Mouse (Mus musculus): Measurements from ENCODE around the gene Shprh. TPM values are rescaled to one million over a fixed set of nuclear protein-coding genes. Genes with fewer than 3 reads are reported as not detected.
"Not testable (repeated sequence)": the region's sequence is repeated elsewhere in the genome, so short reads cannot be mapped to it uniquely, and the experiment has no call there.

Gene Shprh
- polyA plus RNA-seq, 1 experiment from 2014 or later = 21.2 TPM

DNA sequence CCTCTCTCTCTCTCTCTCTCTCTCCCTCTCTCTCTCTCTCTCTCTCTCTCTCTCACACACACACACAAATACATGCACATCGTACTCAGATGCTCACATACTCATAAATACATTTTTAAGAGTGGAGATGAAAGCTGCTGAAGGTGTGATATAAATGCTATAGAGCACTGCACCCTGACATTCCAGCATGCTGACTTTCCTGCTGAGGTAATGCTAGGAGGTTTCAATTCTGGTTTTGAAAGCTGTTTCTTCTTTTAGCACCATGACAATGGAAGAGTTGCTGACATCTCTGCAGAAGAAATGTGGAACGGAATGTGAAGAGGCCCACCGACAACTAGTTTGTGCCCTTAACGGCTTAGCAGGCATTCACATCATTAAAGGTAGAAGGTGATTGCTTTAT lies 22.4 kb downstream of the Shprh start:
- no peaks in the 10 kb centered on the region for H3K9me3 ChIP-seq (replicated peaks; ENCODE audit: control insufficient read depth, low read length, poor library complexity, severe bottlenecking)
- no peak overlapping the region for H3K4me3 ChIP-seq (ENCODE audit: low read depth, low read length)
- H3K4me1 ChIP-seq (ENCODE audit: control insufficient read depth, insufficient read depth, low read length) = no peaks in the 10 kb centered on the region
- H3K4me2 ChIP-seq (ENCODE audit: low read length) = no peak overlapping the region
- H3K27me3 ChIP-seq (ENCODE audit: control insufficient read depth, insufficient read depth, low read depth, low read length) = no peaks in the 10 kb centered on the region
- WGBS = 92% methylated on average over 4 of the region's 4 CpGs
- H3K9ac ChIP-seq (ENCODE audit: low read depth, low read length) = no peak overlapping the region
- no peak overlapping the region for H3K27ac ChIP-seq (ENCODE audit: low read length)
- H3K36me3 ChIP-seq (ENCODE audit: control insufficient read depth, insufficient read depth, low read length) = peaks cover 36% of the 10 kb centered on the region
- ATAC-seq = no peak

DNA sequence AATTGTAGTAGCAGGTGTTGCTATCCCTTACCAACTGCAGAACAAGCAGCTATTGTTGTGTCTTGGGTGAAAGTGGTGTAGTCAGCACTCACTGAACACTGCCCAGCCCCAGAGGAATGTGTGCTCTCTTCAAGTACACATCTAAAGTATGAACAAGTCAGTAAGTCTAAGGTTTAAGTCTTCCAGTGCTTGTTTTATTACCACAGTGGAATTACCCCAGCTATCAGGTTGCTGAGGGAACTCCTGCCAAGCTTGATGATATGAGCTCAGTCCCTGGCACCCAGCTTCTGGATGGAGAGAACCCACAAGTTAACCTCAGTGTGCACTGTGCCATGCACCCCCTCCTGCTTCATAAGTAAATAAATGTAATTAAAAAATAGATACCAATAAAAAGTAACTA lies 23.3 kb downstream of the Shprh start:
- ATAC-seq = no peak
- Histone ChIP-seq H3K4me2 (ENCODE audit: low read length) (no peak overlapping the region), H3K27me3 (ENCODE audit: control insufficient read depth, insufficient read depth, low read depth, low read length) (no peaks in the 10 kb centered on the region), H3K4me1 (ENCODE audit: control insufficient read depth, insufficient read depth, low read length) (no peaks in the 10 kb centered on the region), H3K27ac (ENCODE audit: low read length) (no peak overlapping the region), H3K9me3 (replicated peaks; ENCODE audit: control insufficient read depth, low read length, poor library complexity, severe bottlenecking) (no peaks in the 10 kb centered on the region), H3K9ac (ENCODE audit: low read depth, low read length) (no peak overlapping the region), H3K36me3 (ENCODE audit: control insufficient read depth, insufficient read depth, low read length) (peaks cover 28% of the 10 kb centered on the region), H3K4me3 (ENCODE audit: low read depth, low read length) (no peak overlapping the region)

DNA sequence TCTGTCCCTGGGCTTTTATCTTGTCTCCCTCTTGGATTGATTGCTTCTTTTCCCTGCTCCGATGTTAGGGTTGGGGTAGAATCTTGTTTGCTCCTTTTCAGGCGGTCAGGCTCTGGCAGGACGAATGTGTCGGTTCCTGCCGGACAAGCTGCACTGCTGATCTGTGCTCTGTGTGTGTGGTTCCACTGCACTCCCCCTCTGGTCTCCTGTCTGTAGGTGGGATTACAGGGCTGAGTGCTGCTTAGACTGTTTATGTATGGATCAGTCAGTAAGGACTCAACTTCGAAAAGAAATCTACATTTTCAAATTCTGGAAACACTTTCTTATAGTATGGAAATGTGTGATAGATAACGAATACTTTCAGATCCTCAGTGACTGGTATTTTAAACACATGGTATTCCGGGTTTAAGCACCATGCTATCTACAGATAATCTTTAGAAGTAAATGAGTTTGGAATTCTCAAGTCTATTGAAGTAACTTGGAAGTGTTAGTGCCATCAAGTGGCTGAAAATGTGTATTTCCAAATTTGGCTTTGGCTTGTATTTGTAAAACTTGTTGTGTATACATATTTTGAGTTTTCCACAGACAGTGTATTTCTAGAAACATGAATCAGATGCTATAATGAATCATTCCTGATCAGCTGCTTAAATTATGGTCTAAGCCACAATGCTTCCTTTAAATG lies 26.7 kb downstream of the Shprh start:
- Histone ChIP-seq H3K9ac (ENCODE audit: low read depth, low read length) (no peak overlapping the region), H3K4me1 (ENCODE audit: control insufficient read depth, insufficient read depth, low read length) (no peaks in the 10 kb centered on the region), H3K4me2 (ENCODE audit: low read length) (no peak overlapping the region), H3K27ac (ENCODE audit: low read length) (no peak overlapping the region), H3K27me3 (ENCODE audit: control insufficient read depth, insufficient read depth, low read depth, low read length) (no peaks in the 10 kb centered on the region), H3K9me3 (replicated peaks; ENCODE audit: control insufficient read depth, low read length, poor library complexity, severe bottlenecking) (no peaks in the 10 kb centered on the region), H3K4me3 (ENCODE audit: low read depth, low read length) (no peak overlapping the region), H3K36me3 (ENCODE audit: control insufficient read depth, insufficient read depth, low read length) (peaks cover 19% of the 10 kb centered on the region)
- ATAC-seq = no peak
- WGBS = 90% methylated on average over 8 of the region's 8 CpGs

- no peaks in the 10 kb centered on the region for H3K4me1 ChIP-seq (ENCODE audit: control insufficient read depth, insufficient read depth, low read length)
- H3K4me2 ChIP-seq (ENCODE audit: low read length) = no peak overlapping the region
- H3K27me3 ChIP-seq (ENCODE audit: control insufficient read depth, insufficient read depth, low read depth, low read length) = no peaks in the 10 kb centered on the region
- H3K9me3 ChIP-seq (replicated peaks; ENCODE audit: control insufficient read depth, low read length, poor library complexity, severe bottlenecking) = no peaks in the 10 kb centered on the region
- no peak overlapping the region for H3K27ac ChIP-seq (ENCODE audit: low read length)
- no peak overlapping the region for H3K9ac ChIP-seq (ENCODE audit: low read depth, low read length)
- peaks cover 18% of the 10 kb centered on the region for H3K36me3 ChIP-seq (ENCODE audit: control insufficient read depth, insufficient read depth, low read length)
- WGBS = 89% methylated on average over 5 of the region's 5 CpGs
- ATAC-seq = no peak
- no peak overlapping the region for H3K4me3 ChIP-seq (ENCODE audit: low read depth, low read length)
Observed at GRCm38 (mm10) chr10:11180077-11180476, 30.9 kb downstream of the Shprh start.

DNA sequence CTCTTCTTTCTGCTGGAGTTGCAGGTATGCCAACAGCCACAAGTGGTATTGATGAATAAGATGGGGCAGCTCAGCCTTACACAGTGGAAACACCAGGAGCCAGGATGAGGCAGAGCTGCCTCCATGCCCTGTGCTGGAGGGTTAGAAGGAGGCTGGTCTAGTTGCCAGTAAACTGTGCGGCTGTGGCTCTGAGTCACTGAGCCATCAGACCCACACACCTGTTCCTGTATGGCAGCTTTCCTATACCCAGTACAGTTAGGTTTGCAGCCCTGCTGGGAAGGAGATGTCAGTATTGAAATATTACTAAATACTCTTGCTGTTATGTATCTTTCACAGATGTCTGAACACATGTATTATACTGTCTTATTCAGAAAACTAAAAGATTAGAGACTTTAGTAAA lies 48.1 kb downstream of the Shprh start:
- H3K4me1 ChIP-seq (ENCODE audit: control insufficient read depth, insufficient read depth, low read length) = no peaks in the 10 kb centered on the region
- no peak overlapping the region for H3K4me3 ChIP-seq (ENCODE audit: low read depth, low read length)
- no peak overlapping the region for H3K27ac ChIP-seq (ENCODE audit: low read length)
- H3K36me3 ChIP-seq (ENCODE audit: control insufficient read depth, insufficient read depth, low read length) = peaks cover 27% of the 10 kb centered on the region
- no peaks in the 10 kb centered on the region for H3K27me3 ChIP-seq (ENCODE audit: control insufficient read depth, insufficient read depth, low read depth, low read length)
- ATAC-seq = no peak
- WGBS = 96% methylated on average over 1 of the region's 1 CpGs
- H3K4me2 ChIP-seq (ENCODE audit: low read length) = no peak overlapping the region
- H3K9ac ChIP-seq (ENCODE audit: low read depth, low read length) = no peak overlapping the region
- no peaks in the 10 kb centered on the region for H3K9me3 ChIP-seq (replicated peaks; ENCODE audit: control insufficient read depth, low read length, poor library complexity, severe bottlenecking)

- no peak overlapping the region for H3K4me2 ChIP-seq (ENCODE audit: low read length)
- no peak for ATAC-seq
- no peaks in the 10 kb centered on the region for H3K4me1 ChIP-seq (ENCODE audit: control insufficient read depth, insufficient read depth, low read length)
- peaks cover 22% of the 10 kb centered on the region for H3K36me3 ChIP-seq (ENCODE audit: control insufficient read depth, insufficient read depth, low read length)
- no peak overlapping the region for H3K9ac ChIP-seq (ENCODE audit: low read depth, low read length)
- H3K27me3 ChIP-seq (ENCODE audit: control insufficient read depth, insufficient read depth, low read depth, low read length) = no peaks in the 10 kb centered on the region
- no peaks in the 10 kb centered on the region for H3K9me3 ChIP-seq (replicated peaks; ENCODE audit: control insufficient read depth, low read length, poor library complexity, severe bottlenecking)
- H3K4me3 ChIP-seq (ENCODE audit: low read depth, low read length) = no peak overlapping the region
- 95% methylated on average over 2 of the region's 2 CpGs for WGBS
- no peak overlapping the region for H3K27ac ChIP-seq (ENCODE audit: low read length)
Observed at GRCm38 (mm10) chr10:11198346-11198745, 49.1 kb downstream of the Shprh start.

DNA sequence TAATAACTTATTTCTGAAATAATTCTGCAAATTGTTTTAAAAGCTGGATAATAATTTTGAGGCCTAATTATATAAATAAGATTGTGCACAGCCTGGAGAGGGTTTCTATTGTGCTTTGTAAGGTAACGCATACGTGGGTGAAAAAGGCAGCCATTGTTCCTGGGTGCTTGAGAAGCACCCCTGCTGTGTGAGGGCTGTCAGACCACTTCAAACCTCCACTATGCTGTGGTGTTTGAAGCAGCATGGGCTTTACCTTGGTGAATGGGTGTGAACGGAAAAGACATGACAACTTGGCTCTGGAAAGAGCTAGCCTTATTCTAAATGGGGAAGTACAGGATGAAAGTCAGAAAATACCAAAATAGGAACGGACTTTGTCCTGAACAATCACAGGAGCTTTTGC lies 50.8 kb downstream of the Shprh start:
- WGBS = 42% methylated on average over 4 of the region's 4 CpGs
- no peak overlapping the region for H3K27ac ChIP-seq (ENCODE audit: low read length)
- peaks cover 16% of the 10 kb centered on the region for H3K36me3 ChIP-seq (ENCODE audit: control insufficient read depth, insufficient read depth, low read length)
- H3K4me2 ChIP-seq (ENCODE audit: low read length) = no peak overlapping the region
- no peak overlapping the region for H3K9ac ChIP-seq (ENCODE audit: low read depth, low read length)
- H3K4me3 ChIP-seq (ENCODE audit: low read depth, low read length) = no peak overlapping the region
- H3K27me3 ChIP-seq (ENCODE audit: control insufficient read depth, insufficient read depth, low read depth, low read length) = no peaks in the 10 kb centered on the region
- H3K9me3 ChIP-seq (replicated peaks; ENCODE audit: control insufficient read depth, low read length, poor library complexity, severe bottlenecking) = no peaks in the 10 kb centered on the region
- H3K4me1 ChIP-seq (ENCODE audit: control insufficient read depth, insufficient read depth, low read length) = no peaks in the 10 kb centered on the region
- ATAC-seq = no peak

DNA sequence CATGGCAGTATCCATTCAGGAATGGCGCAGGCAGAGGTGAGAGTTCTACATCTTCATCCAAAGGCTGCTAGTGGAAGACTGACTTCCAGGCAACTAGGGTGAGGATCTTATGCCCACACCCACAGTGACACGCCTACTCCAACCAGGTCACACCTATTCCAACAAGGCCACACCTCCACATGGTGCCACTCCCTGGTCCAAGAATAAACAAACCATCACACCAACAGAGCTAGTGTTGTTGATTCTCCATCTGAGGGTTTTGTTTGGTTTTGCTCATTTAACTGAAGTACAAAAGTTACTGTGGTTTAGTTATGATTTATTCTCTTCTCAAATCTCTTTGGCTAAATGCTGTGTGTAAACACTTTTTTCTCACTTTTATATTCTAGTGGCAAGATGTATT lies 56.7 kb downstream of the Shprh start:
- H3K36me3 ChIP-seq (ENCODE audit: control insufficient read depth, insufficient read depth, low read length) = peaks cover 15% of the 10 kb centered on the region
- H3K27me3 ChIP-seq (ENCODE audit: control insufficient read depth, insufficient read depth, low read depth, low read length); H3K4me1 ChIP-seq (ENCODE audit: control insufficient read depth, insufficient read depth, low read length); ATAC-seq; H3K9ac ChIP-seq (ENCODE audit: low read depth, low read length); H3K4me3 ChIP-seq (ENCODE audit: low read depth, low read length); H3K9me3 ChIP-seq (replicated peaks; ENCODE audit: control insufficient read depth, low read length, poor library complexity, severe bottlenecking); H3K4me2 ChIP-seq (ENCODE audit: low read length); H3K27ac ChIP-seq (ENCODE audit: low read length): not testable (repeated sequence)
- 93% methylated on average over 2 of the region's 2 CpGs for WGBS

DNA sequence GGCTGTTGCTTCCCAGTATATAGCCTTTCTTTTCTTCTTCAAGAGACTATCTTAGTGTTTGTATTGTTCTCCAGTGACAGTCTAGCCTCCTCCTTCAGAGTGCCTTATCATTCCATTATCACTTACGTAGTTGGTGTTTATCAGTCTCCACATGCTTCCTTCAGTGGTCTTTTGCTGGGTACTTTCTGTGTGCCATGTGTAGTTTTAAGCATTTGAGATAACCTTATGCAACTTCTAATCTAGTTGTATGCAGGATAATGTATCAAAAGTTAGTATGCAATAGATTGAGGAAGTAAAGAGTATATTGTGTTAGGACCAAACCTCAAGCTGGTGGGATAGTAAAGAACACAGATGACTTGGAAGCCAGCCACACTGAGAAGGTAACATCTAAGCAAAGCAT lies 59.4 kb downstream of the Shprh start:
- H3K4me3 ChIP-seq (ENCODE audit: low read depth, low read length) = no peak overlapping the region
- no peak overlapping the region for H3K9ac ChIP-seq (ENCODE audit: low read depth, low read length)
- 100% methylated on average over 1 of the region's 1 CpGs for WGBS
- no peaks in the 10 kb centered on the region for H3K4me1 ChIP-seq (ENCODE audit: control insufficient read depth, insufficient read depth, low read length)
- ATAC-seq = no peak
- no peaks in the 10 kb centered on the region for H3K27me3 ChIP-seq (ENCODE audit: control insufficient read depth, insufficient read depth, low read depth, low read length)
- peaks cover 24% of the 10 kb centered on the region for H3K36me3 ChIP-seq (ENCODE audit: control insufficient read depth, insufficient read depth, low read length)
- no peak overlapping the region for H3K4me2 ChIP-seq (ENCODE audit: low read length)
- H3K27ac ChIP-seq (ENCODE audit: low read length) = no peak overlapping the region
- no peaks in the 10 kb centered on the region for H3K9me3 ChIP-seq (replicated peaks; ENCODE audit: control insufficient read depth, low read length, poor library complexity, severe bottlenecking)

Data from midbrain, embryonic 16.5 days (tissue).